Mouse (Mus musculus) megakaryocyte-erythroid progenitor cell, adult 5 weeks (primary cell): ENCODE results near the gene Catsper2. TPM values are rescaled to one million over a fixed set of nuclear protein-coding genes. Genes with fewer than 3 reads are reported as not detected.

Experiments used
- polyA plus RNA-seq: library from polyadenylated mRNA; stranded (reverse); fragments of >175 nt; gene quantifications from 2 replicates; pipeline ENCODE4 v1.2.3, GENCODE M21; 2012

Catsper2 gene
- 0.24 and 0.29 TPM in 2 replicates for polyA plus RNA-seq

GRCm38 (mm10) chr2:121413387-121414042, at the start of gene Catsper2, which contains the start of gene Pdia3:
TSS of gene Catsper2 (minus strand) at chr2:121413792.
TSS of gene Pdia3 (plus strand) at chr2:121413775.

GRCm38 (mm10) chr2:121456692-121457642, 43.4 kb upstream of the Catsper2 start, which contains the start of gene Serinc4:
TSS of gene Serinc4 (minus strand) at chr2:121456781.

GRCm38 (mm10) chr2:121452990-121453389, 39.4 kb upstream of the Catsper2 start, which contains the start of gene Hypk:
TSS of gene Hypk (plus strand) at chr2:121453290.

GRCm38 (mm10) chr2:121448739-121449535, 35.3 kb upstream of the Catsper2 start, which contains the start of gene Serf2:
TSS of gene Serf2 (plus strand) at chr2:121449195.

GRCm38 (mm10) chr2:121444178-121444577, 30.6 kb upstream of the Catsper2 start, which contains the start of gene Ell3:
TSS of gene Ell3 (minus strand) at chr2:121444278.

GRCm38 (mm10) chr2:121386961-121387575, 26.5 kb downstream of the Catsper2 start, which contains the start of gene Strc:
TSS of gene Strc (minus strand) at chr2:121387168.

GRCm38 (mm10) chr2:121357494-121357893, 56.1 kb downstream of the Catsper2 start, which contains the start of gene Ckmt1:
TSS of gene Ckmt1 (plus strand) at chr2:121357714.

GRCm38 (mm10) chr2:121354820-121355592, 58.6 kb downstream of the Catsper2 start, which contains the start of gene Ppip5k1:
TSS of gene Ppip5k1 (minus strand) at chr2:121355396.

Other genes starting within 250 kb of the Catsper2 start
- 14.5 and 16.1 TPM in 2 replicates for gene Tubgcp4, start 243.1 kb downstream of the Catsper2 start, polyA plus RNA-seq
- gene Zscan29, start 242.7 kb downstream of the Catsper2 start, polyA plus RNA-seq = 13.7 and 16.5 TPM in 2 replicates
- gene Trp53bp1, start 142.4 kb downstream of the Catsper2 start, polyA plus RNA-seq = 22.0 and 34.2 TPM in 2 replicates
- 0.01 and 0.30 TPM in 2 replicates for gene Map1a, start 124.2 kb downstream of the Catsper2 start, polyA plus RNA-seq
- 5.6 and 6.3 TPM in 2 replicates for gene Ppip5k1, start 58.4 kb downstream of the Catsper2 start, polyA plus RNA-seq
- gene Ckmt1, start 56.1 kb downstream of the Catsper2 start, polyA plus RNA-seq = not detected in 2 replicates
- 0.04 TPM in 1 of 2 replicates, not detected in the other for gene Strc, start 26.6 kb downstream of the Catsper2 start, polyA plus RNA-seq
- gene Pdia3, start within 50 bp of the Catsper2 start, polyA plus RNA-seq = 785 and 987 TPM in 2 replicates
- 0.05 TPM in 2 replicates for gene Ell3, start 30.5 kb upstream of the Catsper2 start, polyA plus RNA-seq
- gene Serf2, start 35.4 kb upstream of the Catsper2 start, polyA plus RNA-seq = 327 and 366 TPM in 2 replicates
- gene Hypk, start 39.5 kb upstream of the Catsper2 start, polyA plus RNA-seq = 73.0 and 125 TPM in 2 replicates
- 0.05 TPM in 1 of 2 replicates, not detected in the other for gene Serinc4, start 43.0 kb upstream of the Catsper2 start, polyA plus RNA-seq
- 3.7 and 4.6 TPM in 2 replicates for gene Mfap1b, start 60.3 kb upstream of the Catsper2 start, polyA plus RNA-seq
- 4.7 and 4.9 TPM in 2 replicates for gene Mfap1a, start 92.9 kb upstream of the Catsper2 start, polyA plus RNA-seq
- 1.2 and 1.3 TPM in 2 replicates for gene Wdr76, start 92.9 kb upstream of the Catsper2 start, polyA plus RNA-seq